Mouse (Mus musculus) right cerebral cortex, postnatal 14 days (tissue): Measurements from ENCODE around the gene Mrgprx2.
"Not testable (repeated sequence)": the region's sequence is repeated elsewhere in the genome, so short reads cannot be mapped to it uniquely, and the experiment has no call there.

Experiments used
- DNase-seq: peaks from one replicate; pipeline ENCODE4 v3.0.0; 2022

The Mrgprx2 gene

GRCm38 (mm10) chr7:48499221-48499620, at the start of gene Mrgprx2:
Mrgprx2 (minus strand) TSS chr7:48499321.
- DNase-seq: no peak

GRCm38 (mm10) chr7:48456242-48456641, 42.9 kb downstream of the Mrgprx2 start, which contains the start of gene Mrgprb1:
Mrgprb1 (minus strand) TSS chr7:48456342.
- no peak for DNase-seq

- DNase-seq: no peak
Observed at GRCm38 (mm10) chr7:48436581-48436980, 62.5 kb downstream of the Mrgprx2 start.

GRCm38 (mm10) chr7:48435936-48436335, 63.2 kb downstream of the Mrgprx2 start:
- DNase-seq: not testable (repeated sequence)
